ENCODE assay signal across 18 mouse cellular contexts in the genomic region with DNA sequence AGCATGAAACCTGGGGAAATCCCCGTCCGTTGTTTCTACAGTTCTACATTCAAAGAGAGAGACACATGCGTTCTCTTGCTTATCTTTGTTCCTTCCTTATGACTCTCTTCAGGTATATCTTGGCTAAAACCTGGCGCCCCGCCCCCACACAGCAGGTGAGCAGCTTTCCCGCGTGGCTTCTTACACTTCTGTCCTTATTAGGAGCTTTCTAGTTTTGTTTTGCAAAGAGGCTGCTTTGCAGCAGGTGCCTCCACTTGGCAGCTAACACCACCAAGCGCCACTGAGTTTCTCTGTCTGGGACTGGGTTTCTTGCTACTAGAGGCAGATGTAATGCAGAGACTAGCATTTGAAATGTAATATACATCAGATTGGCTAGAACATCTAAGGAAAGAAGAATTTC. TPM values are rescaled to one million over a fixed set of nuclear protein-coding genes. Genes with fewer than 3 reads are reported as not detected.
DNase-seq lines count a peak whose midpoint lies in the region; ATAC-seq lines count a peak whose summit lies in the region.
"Had no signal": no experiment of that assay in that cellular context is flagged by ENCODE, and none has a peak within 500 bp of the region (broad histone marks: within the 10 kb centered on the region; RNA-seq: fewer than 3 reads in every experiment).

No protein-coding gene starts in this region.

- H3K36me3 ChIP-seq in intestine, embryonic 15.5 days: no peaks in the 10 kb centered on the region
- H3K36me3 ChIP-seq in stomach, embryonic 14.5 days (ENCODE audit: control insufficient read depth, insufficient read depth, low read length): no peaks in the 10 kb centered on the region
- H3K36me3 ChIP-seq: embryonic facial prominence, embryonic 12.5 days; forebrain, embryonic 15.5 days; heart, embryonic 13.5 days; hindbrain, embryonic 15.5 days; liver, embryonic 15.5 days; midbrain, embryonic 12.5 days had no signal

- 0 out of 2 replicates have a peak, but pooled peaks have one; percentile 45 for ATAC-seq in intestine, embryonic 15.5 days
- no peak for ATAC-seq in stomach, embryonic 14.5 days (ENCODE audit: insufficient number of reproducible peaks, insufficient read depth, low FRiP score, low read depth)
- ATAC-seq in megakaryocyte, adult 5-6 weeks (ENCODE audit: poor library complexity, severe bottlenecking): no peak
- ATAC-seq: forebrain, embryonic 15.5 days had no signal

- no peak overlapping the region for H3K27ac ChIP-seq in intestine, embryonic 15.5 days
- peak overlapping the region; percentile 52 for H3K27ac ChIP-seq in stomach, embryonic 14.5 days (ENCODE audit: low read length)
- H3K27ac ChIP-seq: embryonic facial prominence, embryonic 12.5 days; forebrain, embryonic 15.5 days; heart, embryonic 13.5 days; hindbrain, embryonic 15.5 days; liver, embryonic 15.5 days; midbrain, embryonic 12.5 days had no signal

- H3K4me1 ChIP-seq in intestine, embryonic 15.5 days (replicated peaks): peaks cover 7% of the 10 kb centered on the region; the same call in 1 of the 2 replicates
- no peaks in the 10 kb centered on the region for H3K4me1 ChIP-seq in stomach, embryonic 14.5 days (ENCODE audit: control insufficient read depth, insufficient read depth, low read length)
- H3K4me1 ChIP-seq: embryonic facial prominence, embryonic 12.5 days; liver, embryonic 15.5 days had no signal

- 34% methylated on average over 8 of the region's 8 CpGs for WGBS in intestine, embryonic 15.5 days
- 35% methylated on average over 8 of the region's 8 CpGs for WGBS in stomach, embryonic 14.5 days

- H3K4me3 ChIP-seq in intestine, embryonic 15.5 days (replicated peaks): no peak overlapping the region
- no peak overlapping the region for H3K4me3 ChIP-seq in stomach, embryonic 14.5 days (ENCODE audit: low read depth, low read length)
- H3K4me3 ChIP-seq: embryonic facial prominence, embryonic 12.5 days; erythroblast, embryonic 14.5 days; forebrain, embryonic 15.5 days; heart, embryonic 13.5 days; hindbrain, embryonic 15.5 days; liver, embryonic 15.5 days; midbrain, embryonic 12.5 days had no signal

- H3K9ac ChIP-seq in intestine, embryonic 15.5 days: no peak overlapping the region
- no peak overlapping the region for H3K9ac ChIP-seq in stomach, embryonic 14.5 days (replicated peaks; ENCODE audit: low read depth, low read length)
- H3K9ac ChIP-seq: embryonic facial prominence, embryonic 12.5 days; forebrain, embryonic 15.5 days; heart, embryonic 13.5 days; hindbrain, embryonic 15.5 days; liver, embryonic 15.5 days; midbrain, embryonic 12.5 days had no signal

- no peaks in the 10 kb centered on the region for H3K27me3 ChIP-seq in intestine, embryonic 15.5 days (replicated peaks)
- H3K27me3 ChIP-seq in stomach, embryonic 14.5 days (ENCODE audit: control insufficient read depth, insufficient read depth, low read length): no peaks in the 10 kb centered on the region
- H3K27me3 ChIP-seq: embryonic facial prominence, embryonic 12.5 days; forebrain, embryonic 15.5 days; heart, embryonic 13.5 days; hindbrain, embryonic 15.5 days; liver, embryonic 15.5 days; midbrain, embryonic 12.5 days had no signal

- DNase-seq in layer of hippocampus, adult 11-12 months (ENCODE audit: low spot score): peak; percentile 44
- DNase-seq in layer of hippocampus, adult 8-10 months (ENCODE audit: low spot score in 2 of 2): no peak
- peak; percentile 34 for DNase-seq in ES-CJ7 (ENCODE audit: low read depth, low spot score)
- no peak for DNase-seq in lung, postnatal 25 days (ENCODE audit: low spot score)
- DNase-seq: B cell, adult 2 months; cerebellum, postnatal 10 days; kidney, adult 18-20 months; spleen, adult 18-20 months had no signal

- no peak overlapping the region; the same call in 1 of the 2 replicates for H3K4me2 ChIP-seq in intestine, embryonic 15.5 days (replicated peaks)
- no peak overlapping the region for H3K4me2 ChIP-seq in stomach, embryonic 14.5 days (replicated peaks; ENCODE audit: low read depth, low read length)
- H3K4me2 ChIP-seq: embryonic facial prominence, embryonic 12.5 days; forebrain, embryonic 15.5 days; heart, embryonic 13.5 days; hindbrain, embryonic 15.5 days; liver, embryonic 15.5 days; midbrain, embryonic 12.5 days had no signal

- no peaks in the 10 kb centered on the region for H3K9me3 ChIP-seq in intestine, embryonic 15.5 days
- H3K9me3 ChIP-seq in stomach, embryonic 14.5 days (ENCODE audit: control insufficient read depth, low read depth, low read length): no peaks in the 10 kb centered on the region
- H3K9me3 ChIP-seq: embryonic facial prominence, embryonic 12.5 days; forebrain, embryonic 15.5 days; heart, embryonic 13.5 days; liver, embryonic 15.5 days had no signal

RNA-seq across cellular contexts. Expression of a gene that starts 10.4 kb away (rescaled TPM):
- 100 to 1,000 TPM; 215 to 254 (median 238) TPM for total RNA-seq in layer of hippocampus, adult 8-10 months (2022)
- 47.0 and 57.0 TPM in 2 replicates for polyA plus RNA-seq in intestine, embryonic 15.5 days (2015; fragmentation: Nextera tagmentation; extraction: Ambion mirVana)
- 62.5 and 72.5 TPM in 2 replicates for polyA plus RNA-seq in stomach, embryonic 14.5 days (2014; fragmentation: Nextera tagmentation; extraction: Ambion mirVana)
- total RNA-seq in megakaryocyte, adult 5-6 weeks (2015): 65.5 and 71.0 TPM in 2 replicates
- total RNA-seq in megakaryocyte, adult 5-6 weeks (2017): 159 and 166 TPM in 2 replicates

Comparison
In these comparisons a context has a peak if more than half of its experiments do, and no peak if none do; other contexts are left out.
1. DNase-seq: peak in layer of hippocampus, adult 11-12 months (single experiment) and ES-CJ7 (single experiment); none in layer of hippocampus, adult 8-10 months (0 of 2) and lung, postnatal 25 days (single experiment).